Mouse (Mus musculus): ENCODE measurements around the gene Nipbl.

- TF ChIP-seq CTCF (conservative IDR thresholded peaks at IDR 0.05; ENCODE audit: insufficient read depth, insufficient read length, low read depth, low read length), result no peak
- no peak for TF ChIP-seq POLR2A (IDR thresholded peaks at IDR 0.05; ENCODE audit: low read depth, low read length)
Observed at GRCm38 (mm10) chr15:8271952-8272351, 172.3 kb downstream of the Nipbl start.

Data from kidney, adult 2 months (tissue).